Mouse (Mus musculus): Measurements from ENCODE around the gene Mcm10. TPM values are rescaled to one million over a fixed set of nuclear protein-coding genes. Genes with fewer than 3 reads are reported as not detected.

Gene Mcm10
- 3.9 TPM for polyA plus RNA-seq (2017; shearing (Covaris generic))

DNA sequence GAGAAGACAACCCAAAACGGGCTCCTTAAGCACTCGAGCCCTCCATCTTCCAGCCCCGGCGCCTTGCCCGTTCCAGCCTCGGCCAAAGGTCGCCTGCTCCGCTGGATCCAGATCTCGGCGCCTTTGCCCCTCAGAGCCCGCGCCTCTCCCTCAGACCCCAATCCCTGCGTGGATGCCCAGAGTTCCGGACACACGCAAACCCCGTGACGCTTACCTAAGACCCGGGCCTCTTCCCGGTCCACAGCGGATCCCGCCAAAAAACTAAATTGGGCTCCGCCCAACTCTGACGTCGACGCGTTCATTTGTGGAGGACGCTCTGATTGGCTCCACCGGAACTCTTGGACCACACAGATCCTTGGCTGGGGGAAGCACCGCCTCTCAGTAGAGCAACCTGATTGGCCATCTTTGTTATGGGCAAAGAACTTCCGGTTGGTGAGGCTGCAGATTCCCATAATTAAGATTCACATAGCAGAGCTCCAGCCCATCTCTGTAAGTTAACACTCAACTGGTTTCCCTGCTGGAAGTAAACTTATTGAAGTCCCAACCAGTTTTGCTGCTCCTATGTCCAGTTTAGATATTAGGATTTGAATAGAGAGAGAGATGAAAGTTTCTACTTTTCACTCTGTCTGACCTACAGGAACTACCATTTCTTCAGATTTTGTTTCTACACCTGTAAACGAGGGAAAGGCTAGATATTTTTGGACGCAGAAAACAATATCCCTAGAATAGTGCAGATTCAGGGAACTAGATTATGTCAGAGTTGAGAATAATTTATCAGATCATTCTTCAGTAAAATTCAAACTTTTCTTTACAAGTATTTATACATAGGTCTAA is at the start of gene Mcm10:
Mcm10 (minus strand) TSS at position 301 of the 834 bp plus-strand sequence.

DNA sequence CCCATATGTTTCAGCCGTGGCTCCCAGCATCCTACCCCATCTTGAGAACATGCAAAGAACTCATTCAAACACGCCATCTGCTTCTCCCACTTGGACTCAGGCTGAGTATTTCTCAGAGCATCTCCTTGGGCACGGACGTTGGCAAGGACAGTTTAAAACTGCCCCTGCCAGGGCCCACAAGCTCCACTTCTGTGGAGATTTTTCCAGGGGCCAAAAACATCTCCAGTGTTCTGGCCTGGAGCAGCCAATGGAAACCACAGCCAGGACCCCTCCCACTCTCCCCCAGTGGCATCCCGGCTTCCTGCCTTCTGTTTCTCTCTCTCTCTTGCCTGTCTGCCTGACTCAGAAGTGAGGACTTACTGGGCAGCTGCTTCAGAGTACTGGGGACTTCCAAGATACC is 36.8 kb downstream of the Mcm10 start, which contains the start of gene Ucma:
Ucma (plus strand) TSS at position 316 of the 400 bp plus-strand sequence.

Other genes with a start within 250 kb of the Mcm10 start
- 31.8 TPM for gene Sephs1, start 131.2 kb downstream of the Mcm10 start, polyA plus RNA-seq (2017; shearing (Covaris generic))
- 91.9 TPM for gene Phyh, start 93.8 kb downstream of the Mcm10 start, polyA plus RNA-seq (2017; shearing (Covaris generic))
- gene Ucma, start 36.7 kb downstream of the Mcm10 start, polyA plus RNA-seq (2017; shearing (Covaris generic)), result not detected
- 2.1 TPM for gene Optn, start 51.3 kb upstream of the Mcm10 start, polyA plus RNA-seq (2017; shearing (Covaris generic))
- not detected for gene Ccdc3, start 125.0 kb upstream of the Mcm10 start, polyA plus RNA-seq (2017; shearing (Covaris generic))

All from activated CD4-positive, CD25-positive, alpha-beta regulatory T cell, adult 9 weeks (primary cell).